Mouse (Mus musculus) ovary, adult 18-20 months (tissue): ENCODE measurements around the gene Olfr1447.

Experiments used
- DNase-seq: peaks from one replicate; pipeline ENCODE4 v3.0.0; 2022; ENCODE audit warnings: low spot score, mixed read lengths

Gene Olfr1447

DNA sequence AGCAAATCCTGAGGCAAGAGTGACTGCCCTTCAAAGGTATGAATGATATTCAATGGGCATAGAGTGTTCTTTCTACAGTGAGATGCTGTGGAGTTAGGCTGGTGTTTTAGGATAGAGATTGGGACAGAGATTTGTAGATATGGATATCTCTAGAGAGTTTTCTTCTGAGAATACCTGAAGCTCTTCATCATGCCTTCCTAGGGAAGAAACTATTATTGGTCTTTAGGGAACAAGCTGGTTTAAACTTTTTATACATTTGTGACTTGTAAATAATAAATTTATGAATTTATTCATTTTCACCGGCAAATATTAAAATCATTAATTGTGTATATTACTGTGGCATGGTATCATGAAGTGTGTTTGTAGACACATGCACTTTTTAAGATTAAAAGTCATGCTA lies at the start of gene Olfr1447:
Gene Olfr1447 (minus strand): TSS at position 101 of the 400 bp plus-strand sequence.
- DNase-seq: no peak

DNA sequence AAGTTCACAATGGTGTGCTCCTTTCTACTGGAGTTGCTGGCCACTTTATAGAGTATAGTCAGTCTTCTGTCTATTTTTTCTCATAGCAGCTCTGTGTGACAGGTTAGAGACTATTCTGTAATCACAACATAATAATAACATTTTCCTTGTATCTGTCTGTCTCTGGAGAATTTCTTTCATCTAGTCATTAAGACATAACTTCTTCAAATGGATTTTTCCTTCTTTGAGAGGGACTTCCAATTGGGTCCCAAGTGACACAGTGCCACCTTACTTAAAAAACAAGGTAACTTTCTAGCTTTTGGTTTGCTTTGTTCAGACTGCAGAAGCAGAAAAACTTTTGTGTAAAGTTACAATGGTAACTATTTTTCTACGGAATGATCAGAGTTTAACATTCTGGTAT lies 46.4 kb upstream of the Olfr1447 start, which contains the start of gene Olfr1450:
Gene Olfr1450 (plus strand): TSS at position 301 of the 400 bp plus-strand sequence.
- DNase-seq: no peak

DNA sequence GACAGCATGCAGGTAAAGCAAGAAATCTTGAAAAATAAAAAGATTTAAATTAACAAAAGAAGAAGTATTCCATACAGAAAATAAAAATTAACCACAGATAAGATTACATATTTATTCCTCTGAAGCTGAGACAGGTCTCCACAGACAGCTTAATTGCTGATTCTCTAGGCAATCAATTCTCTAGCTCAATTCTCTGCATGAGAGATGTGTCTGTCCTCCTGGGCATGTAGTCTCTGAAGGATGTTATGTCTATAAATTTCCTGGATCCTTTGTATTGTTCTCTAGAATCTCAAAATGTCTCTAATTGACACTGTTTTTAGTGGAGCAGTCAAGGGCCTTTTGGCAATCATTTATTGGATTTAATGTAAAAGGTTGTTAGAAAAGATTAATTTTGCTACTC lies 27.0 kb upstream of the Olfr1447 start, which contains the start of gene Olfr1449:
Gene Olfr1449 (plus strand): TSS at position 301 of the 400 bp plus-strand sequence.
- no peak for DNase-seq

DNA sequence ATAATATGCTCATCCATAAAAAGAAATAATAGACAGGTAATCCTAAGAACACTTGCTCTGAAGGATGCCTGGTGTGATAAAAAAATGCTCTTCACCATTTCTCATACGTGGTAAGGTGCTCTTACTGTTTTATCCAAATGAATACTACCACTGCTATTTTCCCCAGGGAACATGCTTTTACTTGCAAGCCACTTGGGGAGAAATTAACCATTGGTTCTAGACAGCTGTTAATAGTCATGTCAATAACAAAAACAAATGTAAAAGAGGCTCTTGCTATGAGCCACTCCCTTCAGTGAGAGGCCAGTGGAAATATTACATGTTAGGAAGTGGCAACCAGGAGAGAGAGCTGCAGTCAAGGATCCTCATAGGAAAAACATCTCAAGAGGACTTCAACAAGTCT lies 20.8 kb upstream of the Olfr1447 start, which contains the start of gene Olfr1448:
Gene Olfr1448 (minus strand): TSS at position 101 of the 400 bp plus-strand sequence.
- DNase-seq: no peak

DNA sequence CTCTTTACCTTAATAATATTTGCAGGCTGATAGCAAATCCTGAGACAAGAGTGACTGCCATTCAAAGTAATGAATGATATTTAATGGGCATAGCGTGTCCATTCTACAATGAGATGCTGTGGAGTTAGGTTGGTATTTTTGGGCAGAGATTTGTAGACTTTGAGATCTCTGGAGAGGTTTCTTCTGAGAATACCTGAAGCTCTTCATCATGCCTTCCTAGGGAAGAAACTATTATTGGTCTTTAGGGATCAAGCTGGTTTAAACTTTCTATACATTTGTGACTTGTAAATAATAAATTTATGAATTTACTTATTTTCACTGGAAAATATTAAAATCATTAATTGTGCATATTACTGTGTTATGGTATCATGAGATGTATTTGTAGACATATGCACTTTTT lies 10.1 kb downstream of the Olfr1447 start, which contains the start of gene Olfr1446:
Gene Olfr1446 (minus strand): TSS at position 101 of the 400 bp plus-strand sequence.
- DNase-seq: no peak

DNA sequence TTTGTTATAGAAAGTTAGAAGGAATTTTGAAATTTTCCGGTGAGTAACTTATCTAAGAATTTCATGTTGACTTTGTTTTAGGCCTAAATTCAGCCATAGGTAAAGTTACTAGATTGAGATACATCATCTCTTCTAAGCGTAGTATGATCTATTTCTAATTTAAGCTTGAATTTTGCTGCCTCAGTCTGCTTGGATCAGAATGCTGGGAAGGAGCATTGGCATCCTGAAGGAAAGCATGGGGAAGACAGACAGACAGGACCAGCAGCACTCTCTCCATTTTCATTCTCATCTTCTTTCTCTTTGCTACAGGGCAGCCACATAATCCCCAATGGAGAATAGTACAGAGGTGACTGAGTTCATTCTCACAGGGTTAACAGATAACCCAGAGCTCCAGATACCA lies 20.0 kb downstream of the Olfr1447 start, which contains the start of gene Olfr1445:
Gene Olfr1445 (plus strand): TSS at position 301 of the 400 bp plus-strand sequence.
- DNase-seq: no peak

DNA sequence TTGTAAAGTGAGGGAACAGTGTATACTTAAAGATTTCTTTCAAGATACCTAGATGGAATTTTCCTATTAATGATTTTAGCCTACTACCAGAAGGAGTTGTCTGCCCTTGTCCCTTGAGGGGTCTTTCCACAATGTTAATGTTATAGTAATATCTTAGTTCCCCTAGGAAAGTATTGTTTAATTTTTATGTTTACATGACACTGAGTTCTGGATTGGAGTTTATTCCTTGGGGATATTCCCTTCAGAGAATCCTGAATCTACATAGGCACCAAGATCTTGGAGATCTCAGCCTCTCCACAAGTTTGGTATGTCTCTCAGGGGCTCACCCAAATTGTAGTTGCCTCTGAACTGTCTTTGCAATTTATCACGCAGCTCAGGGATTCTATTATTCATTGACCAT lies 46.6 kb downstream of the Olfr1447 start, which contains the start of gene Olfr1444:
Gene Olfr1444 (plus strand): TSS at position 301 of the 400 bp plus-strand sequence.
- DNase-seq: no peak
